Mouse (Mus musculus): ENCODE measurements around the gene Sf3a1.

- TF ChIP-seq POLR2A (IDR thresholded peaks at IDR 0.05; ENCODE audit: insufficient read depth, low read depth, low read length), result no peak
- no peak for TF ChIP-seq EP300 (IDR thresholded peaks at IDR 0.05; ENCODE audit: insufficient read depth, low read depth, low read length)
Measured at GRCm38 (mm10) chr11:4115407-4115806, 44.7 kb upstream of the Sf3a1 start.
